Mouse (Mus musculus): ENCODE results near the gene Cldn14. TPM values are rescaled to one million over a fixed set of nuclear protein-coding genes. Genes with fewer than 3 reads are reported as not detected.
"Not testable (repeated sequence)": the region's sequence is repeated elsewhere in the genome, so short reads cannot be mapped to it uniquely, and the experiment has no call there.

Cldn14 gene
- polyA plus RNA-seq, 2 experiments = 1.0 to 1.2 TPM

DNA sequence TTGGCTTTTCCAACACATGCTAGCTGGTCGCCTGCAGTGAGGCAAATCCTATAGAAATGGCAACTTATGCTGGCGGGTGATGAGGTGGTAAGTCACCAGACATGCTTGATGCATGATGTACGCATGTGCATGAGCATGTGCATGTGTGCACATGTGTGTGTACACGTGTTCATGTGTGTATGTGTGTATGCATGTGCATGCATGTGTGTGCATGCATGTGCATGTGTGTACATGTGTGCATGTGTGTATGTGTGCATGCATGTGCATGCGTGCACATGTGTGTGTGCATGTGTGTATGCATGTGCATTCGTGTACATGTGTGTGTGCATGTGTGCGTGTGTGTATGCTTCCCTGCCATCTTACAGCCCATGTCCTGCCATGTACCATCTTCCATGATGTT lies 28.6 kb upstream of the Cldn14 start:
- DNase-seq (ENCODE audit: low read depth in 3 of 3, low spot score in 3 of 3) (no peak), ATAC-seq (ENCODE audit: insufficient read depth) (no peak)
- 63% methylated on average over 7 of the region's 7 CpGs for WGBS (ENCODE audit: insufficient replicate concordance)
- Histone ChIP-seq H3K27me3 (ENCODE audit: control insufficient read depth, insufficient read depth, low read length) (peaks cover 2% of the 10 kb centered on the region), H3K4me2 (ENCODE audit: low read depth) (no peak overlapping the region), H3K9me3 (ENCODE audit: control insufficient read depth, low read length) (no peaks in the 10 kb centered on the region), H3K27ac (no peak overlapping the region), H3K9ac (replicated peaks) (no peak overlapping the region), H3K4me3 (ENCODE audit: insufficient read depth in 1 of 2, low read depth in 2 of 2, low read length in 2 of 2) (no peak overlapping the region), H3K36me3 (replicated peaks; ENCODE audit: control insufficient read depth, insufficient read depth, low read depth) (no peaks in the 10 kb centered on the region), H3K4me1 (replicated peaks; ENCODE audit: control insufficient read depth in 2 of 2, insufficient read depth in 2 of 2, low read length in 1 of 2) (no peaks in the 10 kb centered on the region)
- TF ChIP-seq CTCF (IDR thresholded peaks at IDR 0.05; ENCODE audit: low read depth) = no peak
- TF ChIP-seq EP300 (IDR thresholded peaks at IDR 0.05; ENCODE audit: low read depth) = no peak

DNA sequence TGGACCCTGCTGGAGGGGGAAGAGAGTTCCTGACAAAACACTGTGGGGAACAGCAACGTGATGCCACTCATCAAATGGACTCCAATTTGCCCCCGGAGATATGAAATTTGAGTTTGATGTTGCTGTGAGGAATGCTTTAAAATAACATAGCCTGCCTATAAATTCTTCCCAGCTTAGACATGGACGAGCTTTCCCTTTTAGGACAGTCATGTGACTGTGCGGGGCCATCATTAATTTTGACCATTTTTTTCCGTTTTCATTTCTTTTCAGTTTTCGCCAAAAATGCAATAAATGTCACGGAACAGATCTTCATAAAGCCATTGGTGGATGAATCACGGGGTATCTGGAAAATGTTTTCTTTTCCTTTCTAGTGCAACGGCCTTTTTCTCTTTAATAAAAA lies 25.5 kb upstream of the Cldn14 start:
- Histone ChIP-seq H3K4me2 (ENCODE audit: low read depth) (no peak overlapping the region), H3K4me1 (replicated peaks; ENCODE audit: control insufficient read depth in 2 of 2, insufficient read depth in 2 of 2, low read length in 1 of 2) (no peaks in the 10 kb centered on the region), H3K4me3 (ENCODE audit: insufficient read depth in 1 of 2, low read depth in 2 of 2, low read length in 2 of 2) (no peak overlapping the region), H3K36me3 (replicated peaks; ENCODE audit: control insufficient read depth, insufficient read depth, low read depth) (no peaks in the 10 kb centered on the region), H3K9me3 (ENCODE audit: control insufficient read depth, low read length) (no peaks in the 10 kb centered on the region), H3K9ac (replicated peaks) (no peak overlapping the region), H3K27ac (no peak overlapping the region), H3K27me3 (ENCODE audit: control insufficient read depth, insufficient read depth, low read length) (no peaks in the 10 kb centered on the region)
- TF ChIP-seq EP300 (IDR thresholded peaks at IDR 0.05; ENCODE audit: low read depth) (no peak), CTCF (IDR thresholded peaks at IDR 0.05; ENCODE audit: low read depth) (no peak)
- ATAC-seq (ENCODE audit: insufficient read depth) (no peak), DNase-seq (ENCODE audit: low read depth in 3 of 3, low spot score in 3 of 3) (no peak)
- WGBS (ENCODE audit: insufficient replicate concordance) = 64% methylated on average over 9 of the region's 9 CpGs

DNA sequence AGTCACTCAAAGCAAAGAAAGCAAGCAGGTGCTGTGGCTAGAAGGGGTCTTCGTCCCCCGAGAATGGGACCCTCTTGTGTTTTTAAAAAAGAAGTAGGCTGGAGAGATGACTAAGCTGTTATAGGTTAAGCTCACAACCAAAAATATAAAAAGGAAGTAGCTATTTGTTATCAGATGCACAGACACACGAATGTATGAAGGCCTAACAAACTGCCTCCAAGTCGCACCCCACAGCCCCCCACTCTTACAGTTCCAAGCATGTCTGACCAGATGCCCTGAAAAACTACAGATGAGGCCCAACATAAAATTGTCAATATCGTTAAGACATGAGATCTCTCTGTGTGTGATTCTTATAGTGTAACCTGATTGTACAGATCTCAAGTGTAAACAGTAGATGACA lies 23.6 kb upstream of the Cldn14 start:
- ATAC-seq (ENCODE audit: insufficient read depth) (no peak), DNase-seq (ENCODE audit: low read depth in 3 of 3, low spot score in 3 of 3) (no peak)
- H3K27ac ChIP-seq = no peak overlapping the region
- H3K27me3 ChIP-seq (ENCODE audit: control insufficient read depth, insufficient read depth, low read length) = no peaks in the 10 kb centered on the region
- H3K36me3 ChIP-seq (replicated peaks; ENCODE audit: control insufficient read depth, insufficient read depth, low read depth) = no peaks in the 10 kb centered on the region
- TF ChIP-seq EP300 (IDR thresholded peaks at IDR 0.05; ENCODE audit: low read depth) = no peak
- TF ChIP-seq CTCF (IDR thresholded peaks at IDR 0.05; ENCODE audit: low read depth) = no peak
- H3K4me2 ChIP-seq (ENCODE audit: low read depth) = no peak overlapping the region
- no peaks in the 10 kb centered on the region for H3K9me3 ChIP-seq (ENCODE audit: control insufficient read depth, low read length)
- no peak overlapping the region for H3K9ac ChIP-seq (replicated peaks)
- 17% methylated on average over 5 of the region's 5 CpGs for WGBS (ENCODE audit: insufficient replicate concordance)
- H3K4me1 ChIP-seq (replicated peaks; ENCODE audit: control insufficient read depth in 2 of 2, insufficient read depth in 2 of 2, low read length in 1 of 2) = no peaks in the 10 kb centered on the region
- no peak overlapping the region for H3K4me3 ChIP-seq (ENCODE audit: insufficient read depth in 1 of 2, low read depth in 2 of 2, low read length in 2 of 2)

DNA sequence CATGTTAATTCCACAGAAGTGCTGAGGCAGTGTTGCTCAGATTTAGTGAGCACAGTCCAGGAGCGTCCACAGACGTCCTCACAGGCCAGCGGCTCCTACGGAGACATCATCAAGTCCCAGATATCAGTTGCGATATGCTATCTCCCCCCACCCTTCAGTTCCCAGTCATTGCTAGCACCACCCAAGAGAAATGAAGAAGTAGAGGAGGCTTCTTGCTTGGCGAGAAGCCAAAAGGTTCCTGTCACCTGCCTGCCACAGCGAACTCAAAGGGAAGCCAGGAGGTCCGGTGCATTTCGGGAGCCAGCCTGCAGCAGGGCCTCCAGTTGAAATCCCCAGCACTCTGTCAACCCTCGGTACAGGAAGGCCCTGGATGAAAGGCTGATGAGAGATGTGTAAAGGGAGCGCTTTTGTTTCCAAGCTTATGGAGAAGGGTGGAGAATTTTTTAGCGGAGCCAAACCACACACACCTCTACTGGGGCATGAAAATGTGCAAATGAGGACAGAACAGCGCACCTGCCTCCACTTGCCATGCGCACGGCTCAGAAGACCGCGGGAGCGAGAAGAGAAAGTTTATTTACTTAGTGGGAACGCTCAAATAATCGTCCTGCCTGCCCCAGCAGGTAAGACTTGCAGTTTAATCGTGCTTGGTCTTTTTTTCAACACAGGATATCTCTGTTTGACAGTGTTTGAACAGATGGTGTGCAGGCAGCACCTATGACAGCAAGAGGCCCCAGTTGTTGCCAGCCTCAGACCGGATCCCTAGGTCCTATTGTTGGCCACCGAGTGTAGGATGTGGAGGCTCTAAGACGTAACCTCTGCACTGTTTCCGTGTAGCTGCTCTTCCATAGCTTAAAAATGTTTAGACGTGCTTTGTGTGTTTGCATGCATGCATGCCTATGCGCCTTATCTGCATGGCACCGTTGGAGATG lies 15.0 kb upstream of the Cldn14 start:
- whole genome bisulfite sequencing (ENCODE audit: insufficient replicate concordance) = 61% methylated on average over 28 of the region's 28 CpGs
- Histone ChIP-seq H3K36me3 (replicated peaks; ENCODE audit: control insufficient read depth, insufficient read depth, low read depth) (no peaks in the 10 kb centered on the region), H3K4me2 (ENCODE audit: low read depth) (no peak overlapping the region), H3K9me3 (ENCODE audit: control insufficient read depth, low read length) (no peaks in the 10 kb centered on the region), H3K9ac (replicated peaks) (no peak overlapping the region), H3K4me1 (replicated peaks; ENCODE audit: control insufficient read depth in 2 of 2, insufficient read depth in 2 of 2, low read length in 1 of 2) (no peaks in the 10 kb centered on the region), H3K4me3 (ENCODE audit: insufficient read depth in 1 of 2, low read depth in 2 of 2, low read length in 2 of 2) (no peak overlapping the region), H3K27ac (no peak overlapping the region), H3K27me3 (ENCODE audit: control insufficient read depth, insufficient read depth, low read length) (no peaks in the 10 kb centered on the region)
- DNase-seq (ENCODE audit: low read depth in 3 of 3, low spot score in 3 of 3) = no peak
- TF ChIP-seq EP300 (IDR thresholded peaks at IDR 0.05; ENCODE audit: low read depth) = no peak
- no peak for TF ChIP-seq CTCF (IDR thresholded peaks at IDR 0.05; ENCODE audit: low read depth)
- no peak for ATAC-seq (ENCODE audit: insufficient read depth)

DNA sequence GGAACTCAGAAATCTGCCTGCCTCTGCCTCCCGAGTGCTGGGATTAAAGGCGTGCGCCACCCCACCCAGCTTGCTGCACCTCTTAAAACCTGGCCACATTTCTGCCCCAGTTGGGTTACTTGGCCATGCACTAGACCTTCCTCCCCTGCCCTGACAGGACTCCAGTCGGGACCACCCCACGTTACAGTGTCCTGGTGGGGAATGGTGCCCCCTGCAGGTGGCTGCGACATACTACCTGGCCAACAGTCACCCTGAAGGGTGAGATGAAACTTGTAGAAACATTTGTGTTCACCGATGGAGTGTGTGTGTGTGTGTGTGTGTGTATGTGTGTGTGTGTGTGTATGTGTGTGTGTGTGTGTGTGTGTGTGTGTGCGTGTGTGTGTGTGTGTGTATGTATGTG lies 11.1 kb upstream of the Cldn14 start:
- H3K9ac ChIP-seq (replicated peaks); ATAC-seq (ENCODE audit: insufficient read depth); H3K9me3 ChIP-seq (ENCODE audit: control insufficient read depth, low read length); H3K4me1 ChIP-seq (replicated peaks; ENCODE audit: control insufficient read depth in 2 of 2, insufficient read depth in 2 of 2, low read length in 1 of 2); DNase-seq (ENCODE audit: low read depth in 3 of 3, low spot score in 3 of 3); H3K27ac ChIP-seq; H3K4me3 ChIP-seq (ENCODE audit: insufficient read depth in 1 of 2, low read depth in 2 of 2, low read length in 2 of 2); H3K36me3 ChIP-seq (replicated peaks; ENCODE audit: control insufficient read depth, insufficient read depth, low read depth); H3K27me3 ChIP-seq (ENCODE audit: control insufficient read depth, insufficient read depth, low read length); H3K4me2 ChIP-seq (ENCODE audit: low read depth): not testable (repeated sequence)
- 46% methylated on average over 8 of the region's 8 CpGs for WGBS (ENCODE audit: insufficient replicate concordance)
- TF ChIP-seq CTCF (IDR thresholded peaks at IDR 0.05; ENCODE audit: low read depth) = peak; percentile 61

Data from liver, embryonic 14.5 days (tissue).